Mouse (Mus musculus) limb, embryonic 13.5 days (tissue): ENCODE data around the gene Atp1a2. TPM values are rescaled to one million over a fixed set of nuclear protein-coding genes. Genes with fewer than 3 reads are reported as not detected.

Experiments
- ATAC-seq: fragments of 200-750 bp; cut with Nextera tagmentation; 2 replicates; pipeline ENCODE4 v1.8.0; 2017; ENCODE audit warnings: low read depth, moderate number of reproducible peaks, moderate TSS enrichment; ENCODE audit not compliant: low FRiP score
- H3K27ac ChIP-seq: fragments of 300-500 bp; sonication (generic); 2 replicates; pipeline ENCODE4 v1.5.1; 2015; ENCODE audit warnings: inconsistent platforms, mild to moderate bottlenecking, moderate library complexity
- H3K27me3 ChIP-seq: fragments of 300-500 bp; sonication (generic); 2 replicates; pipeline ENCODE4 v1.6.1; 2015; ENCODE audit warnings: mild to moderate bottlenecking, inconsistent platforms
- H3K36me3 ChIP-seq: fragments of 300-500 bp; sonication (generic); 2 replicates; pipeline ENCODE4 v1.6.1; 2015; ENCODE audit warnings: inconsistent platforms, mild to moderate bottlenecking, moderate library complexity
- H3K4me1 ChIP-seq: fragments of 300-500 bp; sonication (generic); 2 replicates; pipeline ENCODE4 v1.6.1; 2015; ENCODE audit warnings: inconsistent platforms
- H3K4me2 ChIP-seq: fragments of 300-500 bp; sonication (generic); replicated peaks from 2 replicates; pipeline ENCODE4 v1.6.1; 2015; ENCODE audit warnings: inconsistent platforms, mild to moderate bottlenecking, moderate library complexity
- H3K4me3 ChIP-seq: fragments of 300-500 bp; sonication (generic); 2 replicates; pipeline ENCODE4 v1.5.1; 2015; ENCODE audit warnings: moderate library complexity, mild to moderate bottlenecking, inconsistent platforms
- H3K9ac ChIP-seq: fragments of 300-500 bp; sonication (generic); 2 replicates; pipeline ENCODE4 v1.6.1; 2015; ENCODE audit warnings: mild to moderate bottlenecking, inconsistent platforms
- H3K9me3 ChIP-seq: fragments of 300-500 bp; sonication (generic); 2 replicates; pipeline ENCODE4 v1.6.1; 2016; ENCODE audit warnings: inconsistent platforms
- WGBS: fragments of 180-500 bp; shearing (Covaris S2); methylation state at CpG from one replicate; pipeline ENCODE4 v1.1.7; 2015; 5-methylcytosine and 5-hydroxymethylcytosine counted together
- polyA plus RNA-seq: library from polyadenylated mRNA; unstranded; fragments of >200 nt; fragmentation: Nextera tagmentation; extraction: Ambion mirVana; gene quantifications from 2 replicates; pipeline ENCODE4 v1.2.1, GENCODE M21; 2015

Atp1a2 gene
- polyA plus RNA-seq, 1 experiment from 2014 or later, result 5.6 TPM

DNA sequence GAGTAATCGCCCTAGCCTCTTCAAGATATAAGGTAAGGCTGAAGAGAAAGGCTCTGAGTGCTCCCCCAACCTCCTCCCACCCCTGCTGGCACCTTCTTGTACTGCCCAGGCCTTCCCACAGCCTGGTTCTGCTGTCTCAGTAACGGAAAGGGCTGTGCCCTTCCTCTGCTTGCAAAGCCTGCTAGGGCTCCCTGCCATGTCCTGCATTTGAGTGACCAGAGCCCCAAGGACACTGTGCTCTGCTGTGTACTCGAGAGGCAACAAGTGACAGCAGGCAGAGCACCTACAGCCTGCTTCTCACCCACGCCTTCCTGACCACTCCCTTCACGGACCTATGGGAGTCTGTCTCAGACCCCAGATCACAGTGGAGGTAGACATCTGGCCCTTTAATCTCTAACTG is 2.4 kb upstream of the Atp1a2 start:
- Histone ChIP-seq H3K4me1 (peaks cover 81% of the 10 kb centered on the region), H3K27ac (0 out of 2 replicates have a peak overlapping the region, but pooled peaks have one; percentile 28)

DNA sequence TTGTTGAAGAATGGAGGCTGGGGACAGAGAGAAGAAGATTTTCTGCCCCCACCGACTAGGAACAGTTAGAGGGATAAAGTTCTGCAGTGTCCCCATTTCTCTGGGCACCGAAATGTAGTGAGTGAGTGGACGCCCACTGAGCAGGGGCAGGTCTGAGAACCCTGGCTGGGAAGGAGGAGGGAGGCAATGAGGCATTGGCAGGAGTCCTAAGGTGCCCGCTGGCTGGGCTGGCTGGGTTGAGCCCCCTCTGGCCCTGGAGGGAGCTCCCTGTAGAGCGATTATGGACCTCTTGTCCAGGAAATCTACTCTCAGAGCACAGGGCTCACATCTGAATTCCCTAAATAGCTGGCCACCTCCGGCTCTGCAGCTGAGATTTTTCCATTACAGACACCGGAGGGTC is 1.7 kb upstream of the Atp1a2 start:
- WGBS, result 58% methylated on average over 7 of the region's 7 CpGs
- Histone ChIP-seq H3K27me3 (no peaks in the 10 kb centered on the region), H3K9me3 (no peaks in the 10 kb centered on the region), H3K4me2 (no peak overlapping the region), H3K4me3 (no peak overlapping the region), H3K4me1 (peaks cover 88% of the 10 kb centered on the region), H3K27ac (no peak overlapping the region), H3K9ac (no peak overlapping the region), H3K36me3 (no peaks in the 10 kb centered on the region)
- no peak for ATAC-seq

More for the DNA sequence above, 2.4 kb upstream of the Atp1a2 start:
- Histone ChIP-seq H3K4me3 (no peak overlapping the region), H3K9me3 (no peaks in the 10 kb centered on the region), H3K9ac (no peak overlapping the region), H3K4me2 (no peak overlapping the region), H3K36me3 (no peaks in the 10 kb centered on the region), H3K27me3 (no peaks in the 10 kb centered on the region)
- no peak for ATAC-seq
- WGBS, result 66% methylated on average over 5 of the region's 5 CpGs

DNA sequence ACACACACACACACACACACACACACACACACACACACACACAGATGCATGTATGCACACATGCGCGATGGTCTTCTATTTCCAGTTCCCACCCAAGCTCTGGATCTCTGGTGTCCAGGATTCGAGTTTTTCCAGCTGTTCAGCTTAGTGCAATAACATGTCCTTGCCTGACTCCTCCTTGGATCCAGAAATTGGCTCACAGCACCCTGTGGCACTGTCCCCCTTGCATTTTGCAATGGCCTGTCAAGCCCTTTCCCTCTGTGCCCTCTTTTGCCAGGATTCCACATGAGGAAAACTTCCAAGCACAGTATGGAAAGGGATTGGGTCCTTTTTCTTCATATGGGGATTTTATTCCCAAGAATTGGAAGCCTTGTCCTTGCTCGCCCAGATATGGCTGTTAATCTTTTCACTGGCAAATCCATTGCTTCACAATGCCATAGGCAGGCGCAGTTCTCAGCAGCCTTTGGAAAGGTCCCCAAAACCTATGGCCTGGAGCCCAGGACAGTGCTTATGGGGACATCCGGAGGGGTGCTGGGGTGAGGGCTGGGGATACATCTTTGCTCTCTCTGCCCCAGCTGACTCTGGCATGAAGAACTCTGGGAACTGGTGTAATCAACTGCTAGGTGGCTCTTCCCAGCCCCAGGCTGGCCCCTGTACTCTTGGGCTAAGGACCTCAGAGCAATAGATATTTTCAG is 901 bp downstream of the Atp1a2 start:
- Histone ChIP-seq H3K9ac (peak overlapping the region; percentile 55), H3K4me3 (peak overlapping the region; percentile 28)
- WGBS, result 79% methylated on average over 6 of the region's 6 CpGs

DNA sequence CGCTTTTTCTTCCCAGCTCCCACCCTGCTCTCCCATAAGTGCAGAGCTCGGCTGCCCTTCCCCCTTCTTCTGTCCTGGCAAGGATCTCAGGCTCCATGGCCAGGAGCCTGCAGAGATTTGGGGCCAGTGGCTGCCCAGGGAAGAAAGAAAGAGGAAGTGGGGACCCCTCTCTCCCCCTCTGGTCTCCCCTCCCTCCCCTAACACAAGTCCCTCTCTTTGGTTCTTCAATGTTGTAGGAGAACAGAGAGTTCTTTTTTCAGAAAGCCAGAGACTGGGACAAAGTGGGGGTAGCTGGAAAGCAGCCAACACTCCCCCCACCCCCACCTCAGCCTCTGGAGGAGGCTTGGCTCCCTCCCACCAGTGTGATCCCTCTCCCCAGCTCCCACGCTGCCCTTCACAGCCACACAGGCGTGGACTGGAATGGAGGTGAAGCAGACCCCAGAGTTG is 2.1 kb downstream of the Atp1a2 start:
- no peak overlapping the region for H3K4me3 ChIP-seq
- H3K4me1 ChIP-seq, result peaks cover 58% of the 10 kb centered on the region
- no peaks in the 10 kb centered on the region for H3K36me3 ChIP-seq
- H3K27me3 ChIP-seq, result no peaks in the 10 kb centered on the region
- no peak overlapping the region for H3K9ac ChIP-seq
- no peaks in the 10 kb centered on the region for H3K9me3 ChIP-seq
- peak overlapping the region; percentile 79; the same call in 1 of the 2 replicates for H3K27ac ChIP-seq
- WGBS, result 36% methylated on average over 4 of the region's 4 CpGs
- peak overlapping the region; percentile 56 for H3K4me2 ChIP-seq
- peak; percentile 58; the same call in 1 of the 2 replicates for ATAC-seq

More for the DNA sequence above, 901 bp downstream of the Atp1a2 start:
- ATAC-seq, result no peak
- no peaks in the 10 kb centered on the region for H3K36me3 ChIP-seq
- peaks cover 70% of the 10 kb centered on the region for H3K4me1 ChIP-seq
- H3K9me3 ChIP-seq, result no peaks in the 10 kb centered on the region
- peak overlapping the region; percentile 56 for H3K4me2 ChIP-seq
- no peaks in the 10 kb centered on the region for H3K27me3 ChIP-seq
- peak overlapping the region; percentile 73 for H3K27ac ChIP-seq

DNA sequence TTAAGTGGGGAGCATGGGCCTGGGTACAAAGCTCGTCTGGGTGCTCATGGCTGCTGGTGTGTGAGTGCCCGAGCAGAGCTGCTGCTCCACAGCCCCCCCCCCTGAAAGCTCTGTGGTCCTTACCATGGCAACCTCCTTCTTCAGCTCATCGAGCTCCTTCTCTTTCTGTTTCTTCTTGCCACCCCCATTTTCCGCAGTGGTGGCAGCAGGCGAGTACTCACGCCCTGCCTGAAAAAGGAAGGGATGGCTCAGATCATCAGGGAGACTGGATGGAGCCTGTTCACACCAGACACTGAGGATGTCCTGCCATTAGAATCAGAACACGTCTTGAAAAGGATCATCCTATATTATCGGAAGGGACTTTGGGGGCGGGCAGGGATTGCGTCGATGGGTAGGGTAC is 4.4 kb downstream of the Atp1a2 start:
- Histone ChIP-seq H3K4me2 (no peak overlapping the region), H3K36me3 (peaks cover 4% of the 10 kb centered on the region; the same call in 1 of the 2 replicates), H3K9me3 (no peaks in the 10 kb centered on the region), H3K27me3 (no peaks in the 10 kb centered on the region), H3K27ac (no peak overlapping the region), H3K4me3 (no peak overlapping the region), H3K4me1 (peaks cover 37% of the 10 kb centered on the region), H3K9ac (no peak overlapping the region)
- WGBS, result 90% methylated on average over 11 of the region's 11 CpGs
- no peak for ATAC-seq

DNA sequence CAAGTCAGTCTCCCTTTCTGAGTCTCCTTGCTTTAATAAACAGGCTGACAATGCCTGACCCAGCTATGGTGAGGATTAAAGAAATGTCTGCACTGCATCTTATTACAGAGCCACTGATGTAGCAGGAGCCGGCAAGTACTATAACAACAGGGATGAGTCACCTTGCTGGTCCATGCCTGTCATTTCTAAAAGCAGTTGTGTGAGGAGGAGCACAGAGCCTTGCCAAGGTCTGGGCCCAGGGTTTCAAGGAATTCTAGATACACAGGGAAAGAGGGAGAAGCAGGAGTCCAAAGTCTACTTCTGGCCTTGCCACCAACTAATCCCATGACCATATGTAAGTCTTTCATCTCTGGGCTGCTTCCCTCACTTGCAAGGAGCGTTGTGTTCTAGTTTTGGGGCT is 5.0 kb downstream of the Atp1a2 start:
- Histone ChIP-seq H3K4me2 (no peak overlapping the region), H3K4me3 (no peak overlapping the region), H3K4me1 (peaks cover 31% of the 10 kb centered on the region), H3K9me3 (no peaks in the 10 kb centered on the region), H3K27me3 (no peaks in the 10 kb centered on the region), H3K9ac (no peak overlapping the region), H3K27ac (no peak overlapping the region), H3K36me3 (peaks cover 4% of the 10 kb centered on the region; the same call in 1 of the 2 replicates)
- ATAC-seq, result no peak
- 86% methylated on average over 2 of the region's 2 CpGs for WGBS

DNA sequence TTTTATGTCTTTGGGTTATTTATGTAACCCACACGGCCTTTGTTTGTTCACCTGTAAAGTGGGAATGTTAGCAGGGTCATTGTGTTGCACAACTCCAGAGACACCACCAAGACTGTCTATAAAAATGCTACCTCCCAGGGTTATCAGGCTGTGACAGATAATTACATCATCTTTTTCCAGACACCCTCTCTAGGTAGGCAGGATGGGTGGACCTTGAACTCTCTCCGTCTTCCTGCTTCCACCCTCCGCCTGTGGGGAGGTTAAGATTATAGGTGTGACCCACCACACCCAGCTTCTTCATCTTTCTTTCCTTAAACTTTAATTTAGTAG is 8.3 kb downstream of the Atp1a2 start:
- Histone ChIP-seq H3K9ac (no peak overlapping the region), H3K27me3 (no peaks in the 10 kb centered on the region), H3K4me2 (no peak overlapping the region), H3K27ac (no peak overlapping the region), H3K9me3 (no peaks in the 10 kb centered on the region), H3K4me1 (no peaks in the 10 kb centered on the region), H3K4me3 (no peak overlapping the region), H3K36me3 (peaks cover 4% of the 10 kb centered on the region; the same call in 1 of the 2 replicates)
- ATAC-seq, result no peak
- WGBS, result 84% methylated on average over 3 of the region's 3 CpGs

DNA sequence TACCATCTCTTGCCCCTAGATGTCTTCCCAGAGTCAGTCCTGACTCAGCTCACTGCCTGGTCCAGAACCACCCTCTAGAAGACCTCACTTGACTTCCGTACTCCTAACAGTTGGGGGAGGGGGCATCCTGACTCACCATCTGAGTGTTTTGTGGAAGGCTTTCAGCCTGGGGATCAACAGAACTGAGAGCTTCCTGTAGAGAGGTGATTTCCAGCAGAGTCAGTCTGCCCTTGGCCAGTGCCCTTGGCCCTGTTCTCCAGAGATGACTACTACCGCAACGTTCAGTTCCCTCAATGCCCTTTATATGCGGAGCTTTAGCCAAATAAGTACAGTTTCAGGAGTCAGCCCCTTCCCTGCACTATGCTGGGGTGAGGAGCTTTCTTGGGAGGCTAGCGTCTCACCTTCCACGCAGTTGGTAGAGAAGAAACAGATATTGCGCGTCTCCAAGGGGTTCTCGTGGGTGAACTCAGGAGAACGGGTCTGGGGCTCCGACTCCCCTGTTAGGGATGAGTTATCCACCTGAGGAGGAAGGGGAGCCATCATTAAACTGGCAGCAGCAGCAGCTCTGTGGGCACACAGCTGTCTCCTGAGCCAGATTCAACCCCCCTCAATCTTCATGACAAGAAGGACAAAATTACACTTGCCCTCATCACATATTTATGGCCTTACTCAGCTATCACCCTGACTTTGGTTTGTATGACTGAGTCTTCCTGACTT is 8.8 kb downstream of the Atp1a2 start:
- 90% methylated on average over 11 of the region's 11 CpGs for WGBS
- H3K36me3 ChIP-seq, result peaks cover 4% of the 10 kb centered on the region; the same call in 1 of the 2 replicates
- H3K4me1 ChIP-seq, result no peaks in the 10 kb centered on the region
- H3K9ac ChIP-seq, result no peak overlapping the region
- H3K27me3 ChIP-seq, result no peaks in the 10 kb centered on the region
- H3K9me3 ChIP-seq, result no peaks in the 10 kb centered on the region
- no peak overlapping the region for H3K27ac ChIP-seq
- no peak overlapping the region for H3K4me2 ChIP-seq
- ATAC-seq, result no peak
- no peak overlapping the region for H3K4me3 ChIP-seq

DNA sequence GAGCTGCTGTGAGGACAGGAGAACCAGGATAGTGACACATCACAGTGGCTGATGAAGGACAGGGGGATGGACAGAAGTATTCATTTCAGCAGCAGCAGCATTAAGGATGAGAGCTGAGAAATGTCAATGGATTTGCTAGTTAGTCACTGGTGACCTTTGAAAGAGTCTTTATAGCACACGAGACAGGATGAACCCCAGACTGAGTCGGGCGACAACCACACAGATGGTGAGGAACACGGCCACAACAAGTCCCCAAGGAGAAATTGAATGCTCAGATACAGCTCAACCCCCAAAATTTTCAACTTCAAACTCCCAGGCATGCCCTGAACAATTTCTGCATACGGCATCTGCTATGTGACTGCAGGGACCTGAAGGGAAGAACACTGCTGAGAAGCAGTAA is 11.1 kb downstream of the Atp1a2 start:
- no peaks in the 10 kb centered on the region for H3K9me3 ChIP-seq
- H3K9ac ChIP-seq, result no peak overlapping the region
- WGBS, result 73% methylated on average over 5 of the region's 5 CpGs
- no peak overlapping the region for H3K4me3 ChIP-seq
- H3K36me3 ChIP-seq, result peaks cover 4% of the 10 kb centered on the region; the same call in 1 of the 2 replicates
- no peak overlapping the region for H3K4me2 ChIP-seq
- no peak overlapping the region for H3K27ac ChIP-seq
- ATAC-seq, result no peak
- H3K4me1 ChIP-seq, result no peaks in the 10 kb centered on the region
- no peaks in the 10 kb centered on the region for H3K27me3 ChIP-seq

DNA sequence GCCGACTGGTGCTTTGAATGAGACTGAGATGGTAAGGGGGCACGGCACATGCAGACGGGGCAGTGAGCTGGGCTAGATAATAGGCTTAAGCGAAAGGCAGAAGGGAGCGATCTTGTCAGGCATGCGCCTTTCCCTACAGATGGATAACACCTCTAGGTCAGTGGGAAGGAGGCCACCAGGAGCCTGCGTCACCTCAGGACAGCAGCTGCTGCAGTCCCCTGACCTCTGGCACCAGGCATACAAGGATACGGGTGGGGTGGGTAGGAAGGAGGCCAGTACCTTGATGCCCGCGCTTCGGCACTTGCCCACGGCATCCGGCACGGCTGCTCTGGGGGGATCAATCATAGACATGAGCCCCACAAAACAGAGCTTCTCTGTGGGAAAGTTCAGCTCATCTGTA is 13.6 kb downstream of the Atp1a2 start:
- 90% methylated on average over 14 of the region's 14 CpGs for WGBS
- H3K4me3 ChIP-seq, result no peak overlapping the region
- no peak overlapping the region for H3K4me2 ChIP-seq
- no peaks in the 10 kb centered on the region for H3K36me3 ChIP-seq
- H3K27me3 ChIP-seq, result no peaks in the 10 kb centered on the region
- H3K27ac ChIP-seq, result no peak overlapping the region
- H3K9ac ChIP-seq, result no peak overlapping the region
- no peak for ATAC-seq
- H3K9me3 ChIP-seq, result no peaks in the 10 kb centered on the region
- no peaks in the 10 kb centered on the region for H3K4me1 ChIP-seq

DNA sequence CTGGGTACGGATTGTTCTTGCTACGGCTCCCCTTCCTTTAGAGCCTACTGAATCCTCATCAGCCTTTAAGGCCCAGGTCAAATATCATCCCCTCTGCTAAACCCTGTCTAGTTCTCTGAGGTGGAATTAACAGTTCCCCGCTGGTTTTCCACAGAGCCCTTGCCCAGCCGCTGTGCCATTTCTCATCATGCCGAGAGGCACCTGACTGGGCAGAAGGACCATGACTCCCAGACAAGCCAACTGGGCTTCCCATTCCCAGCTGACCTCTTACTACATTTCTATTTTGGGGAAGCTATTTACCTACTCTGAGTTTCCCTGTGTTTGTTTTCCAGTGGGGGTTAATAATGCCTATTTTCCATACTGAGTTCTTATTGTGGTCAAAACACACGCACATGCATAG is 14.8 kb downstream of the Atp1a2 start:
- no peaks in the 10 kb centered on the region for H3K4me1 ChIP-seq
- H3K27me3 ChIP-seq, result no peaks in the 10 kb centered on the region
- H3K27ac ChIP-seq, result no peak overlapping the region
- no peak overlapping the region for H3K9ac ChIP-seq
- no peak for ATAC-seq
- H3K9me3 ChIP-seq, result no peaks in the 10 kb centered on the region
- H3K4me2 ChIP-seq, result no peak overlapping the region
- H3K36me3 ChIP-seq, result no peaks in the 10 kb centered on the region
- H3K4me3 ChIP-seq, result no peak overlapping the region
- 84% methylated on average over 6 of the region's 6 CpGs for WGBS

DNA sequence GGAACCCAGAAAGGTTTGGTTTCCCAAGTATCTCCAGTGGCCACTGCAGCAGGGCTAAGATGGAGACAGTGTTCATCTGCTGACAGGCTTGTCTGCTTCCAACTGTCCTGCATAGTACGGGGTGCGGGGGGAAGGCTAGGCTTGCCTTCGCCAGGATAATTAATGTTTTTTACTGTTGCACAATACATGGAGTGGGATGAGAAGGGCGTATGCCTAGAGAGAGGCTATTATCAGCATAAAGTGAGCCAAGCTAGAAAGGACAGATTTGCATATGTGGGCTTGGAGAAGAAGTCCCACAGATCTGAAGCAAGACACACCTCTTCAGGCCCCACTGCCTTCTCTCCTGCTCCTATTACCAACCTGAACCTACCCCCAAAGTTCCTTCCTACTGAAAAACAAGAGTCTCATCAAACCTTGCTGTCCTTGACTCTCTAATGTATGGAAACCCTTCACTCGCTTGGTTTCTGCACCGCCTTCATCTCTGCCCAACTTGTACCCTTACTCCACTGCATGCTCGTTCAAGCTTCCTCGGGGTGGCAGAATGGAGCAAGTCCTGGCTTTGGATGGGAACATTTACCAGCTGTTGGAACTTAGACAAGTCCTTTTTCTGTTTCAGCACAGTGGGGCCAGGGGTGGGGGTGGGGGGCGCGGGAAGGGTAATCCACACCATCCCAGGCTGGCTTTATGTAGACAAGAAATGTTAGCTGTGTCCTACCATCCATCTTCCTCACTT is 16.2 kb downstream of the Atp1a2 start:
- Histone ChIP-seq H3K4me1 (no peaks in the 10 kb centered on the region), H3K4me3 (no peak overlapping the region), H3K9ac (no peak overlapping the region), H3K36me3 (no peaks in the 10 kb centered on the region), H3K4me2 (no peak overlapping the region), H3K27me3 (no peaks in the 10 kb centered on the region), H3K27ac (no peak overlapping the region), H3K9me3 (no peaks in the 10 kb centered on the region)
- ATAC-seq, result no peak
- WGBS, result 83% methylated on average over 10 of the region's 10 CpGs
